Mouse (Mus musculus) layer of hippocampus, adult 11-12 months (tissue): ENCODE results near the gene Nr2f1.

ENCODE experiments used
- DNase-seq: peaks from one replicate; pipeline ENCODE4 v3.0.0; 2022; ENCODE audit warnings: low spot score

Nr2f1 gene

DNA sequence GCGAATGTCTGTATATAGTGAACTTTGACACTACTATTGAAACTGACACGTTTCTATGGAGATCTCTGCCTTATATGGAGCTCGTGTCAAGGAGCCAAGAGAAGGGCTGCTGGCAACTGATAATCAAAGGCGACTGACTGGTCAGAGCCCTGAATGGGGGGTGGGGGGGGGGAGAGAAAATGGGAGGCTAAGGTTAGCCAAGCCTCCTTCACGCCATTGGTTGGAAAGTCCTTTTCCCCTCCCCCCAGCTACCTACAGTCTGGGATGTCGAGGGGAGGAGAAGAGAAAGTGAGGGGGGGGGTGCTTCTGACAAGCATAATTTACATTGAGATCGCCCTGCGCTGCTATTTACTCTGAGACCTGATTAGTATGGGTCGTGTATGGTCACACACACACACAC lies 850 bp upstream of the Nr2f1 start:
- DNase-seq: peak; percentile 55

GRCm38 (mm10) chr13:78198871-78199641 lies 501 bp downstream of the Nr2f1 start:
- DNase-seq: peak; percentile 35

GRCm38 (mm10) chr13:78198391-78198870 lies 1.1 kb downstream of the Nr2f1 start:
- no peak for DNase-seq

DNA sequence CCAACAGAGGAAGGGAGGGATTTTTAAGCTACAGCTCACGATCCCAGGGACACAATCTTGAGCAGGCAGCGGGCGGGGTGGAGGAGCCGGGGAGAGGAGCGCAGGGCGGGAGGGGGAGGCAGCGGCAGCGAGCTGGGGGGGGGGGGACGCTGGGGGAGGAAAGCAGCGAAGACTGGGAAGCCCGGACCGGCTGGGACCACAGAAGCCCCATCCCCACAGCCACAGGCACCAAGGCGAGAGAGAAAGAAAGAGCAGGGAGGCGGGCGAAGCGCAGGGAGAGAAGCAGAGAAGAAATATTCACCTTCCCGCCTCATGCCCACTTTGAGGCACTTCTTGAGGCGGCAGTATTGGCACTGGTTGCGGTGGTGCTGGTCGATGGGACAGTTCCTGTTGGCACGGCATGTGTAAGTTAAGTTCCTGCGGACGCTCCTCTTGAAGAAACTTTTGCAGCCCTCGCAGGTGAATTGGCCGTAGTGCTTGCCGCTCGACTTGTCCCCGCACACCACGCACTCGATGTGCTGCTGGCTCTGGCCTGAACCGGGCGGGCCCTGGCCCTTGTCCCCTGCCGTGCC lies 1.7 kb downstream of the Nr2f1 start:
- peak; percentile 38 for DNase-seq

DNA sequence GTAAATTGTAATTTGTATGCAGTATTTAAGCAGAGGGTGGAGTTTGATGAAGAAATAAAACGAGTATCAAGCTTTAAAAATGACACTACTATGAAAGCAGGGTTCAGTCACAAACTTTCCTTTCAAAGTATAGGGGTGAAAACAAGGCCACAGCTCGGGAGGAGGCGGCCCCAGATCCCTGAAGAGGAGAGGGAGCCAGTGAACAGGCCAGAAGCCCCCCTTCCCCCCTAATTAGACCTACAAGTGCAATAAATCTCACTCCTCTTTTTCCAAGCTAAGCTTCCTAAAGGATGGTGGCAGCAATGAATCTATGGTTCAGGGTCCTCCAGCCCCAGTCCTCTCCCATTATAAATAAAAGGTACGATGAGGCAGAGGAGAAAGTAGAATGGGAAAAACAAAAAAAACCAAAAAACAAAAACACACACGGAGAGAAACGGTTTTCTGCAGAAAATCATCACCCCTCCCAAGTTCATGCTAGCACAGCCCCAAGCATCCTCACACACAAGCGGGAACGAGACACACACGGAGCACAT lies 2.2 kb downstream of the Nr2f1 start:
- DNase-seq: peak; percentile 13

GRCm38 (mm10) chr13:78196236-78196796 lies 3.2 kb downstream of the Nr2f1 start:
- DNase-seq: peak; percentile 2

DNA sequence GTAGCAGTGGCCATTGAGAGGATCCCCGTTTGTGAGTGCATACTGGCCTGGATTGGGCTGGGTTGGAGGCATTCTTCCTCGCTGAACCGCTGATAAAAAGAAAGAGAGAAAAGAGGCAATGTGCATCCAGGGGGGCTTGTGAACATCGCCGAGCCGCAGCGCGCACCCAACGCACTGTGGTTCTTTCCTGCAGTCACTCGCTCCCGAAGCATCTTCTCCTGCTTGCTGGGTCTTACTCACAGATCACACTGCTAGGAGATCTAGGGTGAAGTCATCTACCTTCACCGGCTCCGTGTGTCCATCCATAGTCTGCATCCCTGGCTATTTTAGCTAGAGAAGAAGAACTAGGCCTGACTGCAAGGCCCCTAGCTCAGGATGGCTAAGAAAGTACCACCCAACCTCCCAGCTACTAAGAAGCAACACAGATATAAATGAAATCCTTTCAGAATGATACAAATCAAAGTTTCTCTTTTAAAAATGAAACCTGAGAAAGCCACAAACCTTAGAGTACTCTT lies 3.9 kb downstream of the Nr2f1 start:
- peak; percentile 27 for DNase-seq

DNA sequence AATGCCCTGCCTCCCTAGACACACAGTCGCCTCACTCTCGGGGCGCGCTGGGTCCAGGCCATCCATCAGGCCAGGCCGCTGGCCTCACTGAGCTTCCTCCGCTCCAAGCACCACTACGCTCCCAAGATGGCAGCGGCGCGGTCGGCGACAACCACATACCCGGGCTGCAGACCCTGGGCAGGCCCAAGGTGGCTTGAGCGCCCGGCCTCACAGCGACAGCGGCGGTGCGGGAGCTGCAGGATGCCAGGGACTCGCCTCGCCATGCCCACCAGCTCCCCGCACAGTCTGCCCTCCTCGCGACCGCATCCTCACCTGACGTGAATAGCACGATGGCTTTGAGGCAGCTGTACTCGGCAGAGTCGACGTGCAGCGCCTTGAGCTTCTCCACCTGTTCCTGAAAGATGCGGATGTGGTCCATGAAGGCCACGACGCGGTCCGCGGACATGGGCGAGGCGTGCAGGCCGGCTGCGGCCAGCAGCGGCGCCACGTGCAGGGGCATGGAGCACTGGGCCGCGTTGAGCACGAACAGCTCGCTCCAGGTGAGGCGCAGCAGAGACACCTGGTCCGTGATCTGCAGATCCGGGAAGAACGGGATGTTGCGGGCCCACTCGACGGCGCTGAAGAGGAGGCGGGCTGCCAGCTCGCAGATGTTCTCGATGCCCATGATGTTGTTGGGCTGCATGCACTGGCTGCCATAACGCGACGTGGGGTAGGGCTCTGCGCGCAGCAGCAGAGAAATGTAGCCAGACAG lies 4.5 kb downstream of the Nr2f1 start:
- peak; percentile 28 for DNase-seq

DNA sequence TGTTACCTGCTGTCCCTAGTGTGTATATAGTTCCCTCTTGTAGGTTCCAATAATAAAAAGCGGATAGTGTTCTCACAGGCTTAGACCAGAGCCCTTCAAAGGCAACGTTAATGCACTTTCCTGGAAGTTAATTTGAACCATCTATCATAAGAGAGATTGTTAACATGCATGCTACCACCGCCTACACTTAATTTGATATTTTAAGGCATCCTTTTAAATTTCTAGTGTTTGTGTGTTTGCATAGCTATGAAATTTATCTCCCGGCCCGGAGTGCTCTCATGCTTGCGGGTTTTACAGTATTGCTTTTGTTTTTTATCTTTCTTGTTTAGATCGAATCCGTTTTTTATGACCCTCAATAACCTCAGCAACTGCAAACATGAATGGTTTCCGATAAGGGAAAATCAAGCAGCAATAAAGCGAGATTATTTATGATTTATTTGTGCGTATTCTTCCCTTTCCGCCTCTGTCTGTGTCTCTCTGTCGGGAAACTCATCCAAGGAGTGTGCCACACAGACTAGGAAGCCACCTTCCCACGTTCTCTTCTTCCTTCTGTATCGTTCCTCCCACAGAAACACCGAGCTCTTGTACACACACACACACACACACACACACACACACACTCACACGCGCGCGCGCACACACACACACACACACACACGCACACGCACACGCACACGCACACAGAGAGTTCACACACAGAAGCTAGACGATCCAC lies 5.3 kb downstream of the Nr2f1 start:
- no peak for DNase-seq

DNA sequence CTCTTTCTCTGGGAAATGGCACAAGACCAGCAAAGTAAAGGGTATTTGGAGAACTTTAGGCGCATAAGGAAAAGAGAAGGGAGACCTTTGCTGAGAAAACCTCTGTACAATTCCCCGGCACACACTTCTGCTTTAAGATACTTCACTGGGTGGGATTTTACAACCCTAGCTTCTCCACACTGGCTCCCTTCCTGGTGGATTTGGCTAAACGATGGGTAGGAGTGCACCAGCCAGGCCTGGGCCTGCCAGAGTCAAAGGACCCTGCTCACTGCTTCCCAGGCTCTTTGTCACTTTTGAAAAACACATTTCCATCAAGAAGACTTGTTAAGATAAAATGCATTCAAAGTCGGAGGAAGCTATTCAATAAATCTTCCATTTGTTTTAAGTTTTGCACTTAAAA lies 6.3 kb downstream of the Nr2f1 start:
- no peak for DNase-seq

- no peak for DNase-seq
Measured at GRCm38 (mm10) chr13:78189586-78189985, 10.0 kb downstream of the Nr2f1 start.

GRCm38 (mm10) chr13:78187833-78188232 lies 11.7 kb downstream of the Nr2f1 start:
- no peak for DNase-seq

DNA sequence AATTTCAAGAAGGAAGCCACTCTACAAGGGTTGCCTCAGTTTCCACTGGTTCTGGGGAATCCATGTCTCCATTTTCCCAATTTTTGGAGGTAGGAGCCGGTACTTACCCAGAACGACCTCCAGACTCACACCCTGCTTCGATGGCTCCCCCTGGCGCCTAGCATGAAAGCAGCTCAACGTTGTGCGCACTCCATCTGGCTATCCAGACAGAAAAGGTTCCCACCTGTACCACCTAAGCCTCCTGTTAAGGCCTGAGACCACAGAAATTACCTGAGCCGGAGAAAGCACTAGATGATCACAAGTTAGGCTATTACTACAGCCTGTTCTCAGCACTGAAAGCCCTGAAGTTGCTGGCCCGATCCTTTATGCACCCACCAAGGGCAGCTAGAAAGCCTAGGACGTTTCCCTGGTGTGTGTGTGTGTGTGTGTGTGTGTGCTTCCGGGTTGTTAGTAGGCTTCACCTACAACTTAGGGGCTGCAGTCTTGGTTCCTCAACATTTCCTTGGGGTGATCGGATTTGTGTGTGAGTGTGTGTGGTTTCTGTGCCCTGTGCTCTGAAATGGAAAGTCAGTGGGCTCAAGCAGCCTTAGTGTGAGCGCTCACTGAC lies 13.1 kb downstream of the Nr2f1 start:
- no peak for DNase-seq

- DNase-seq: no peak
Measured at GRCm38 (mm10) chr13:78184786-78185466, 14.6 kb downstream of the Nr2f1 start.

DNA sequence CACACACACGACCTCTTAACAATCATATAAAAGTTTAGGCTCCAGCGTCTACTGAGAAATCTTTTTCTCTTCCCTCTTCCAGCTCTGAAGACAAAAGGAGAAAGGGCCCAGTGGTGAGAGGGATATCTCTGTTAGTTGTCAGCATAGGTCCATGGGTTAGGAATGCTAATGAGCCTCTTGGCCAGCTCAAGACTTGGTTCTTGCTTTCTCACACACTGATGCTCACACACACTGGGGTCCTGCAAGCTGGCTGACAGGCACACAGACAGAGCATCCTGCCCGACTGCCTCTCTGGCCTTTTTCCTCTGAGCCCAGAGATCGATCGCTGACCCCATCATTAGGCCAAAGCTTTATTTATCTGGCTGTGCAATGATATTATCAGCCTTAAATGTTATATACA lies 15.6 kb downstream of the Nr2f1 start:
- no peak for DNase-seq

DNA sequence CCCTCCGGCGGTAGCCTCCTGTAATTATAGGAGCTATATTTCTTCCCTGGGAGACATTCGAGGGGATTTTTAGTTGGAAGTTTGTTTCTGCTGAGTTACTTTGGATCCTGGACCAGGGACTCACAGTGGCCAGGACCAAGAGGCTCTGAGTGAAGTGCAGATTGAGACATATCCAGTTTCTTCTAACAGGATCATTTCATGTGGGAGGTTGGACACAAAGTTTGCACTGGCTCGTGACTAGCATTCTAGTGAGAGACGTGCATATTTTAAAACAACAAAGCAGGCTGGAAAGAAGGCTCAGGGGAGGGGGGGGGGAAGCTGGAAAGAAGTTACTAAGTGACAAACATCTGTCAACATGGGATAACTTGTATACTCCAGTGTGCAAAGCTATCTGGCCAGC lies 16.6 kb downstream of the Nr2f1 start:
- no peak for DNase-seq

- DNase-seq: no peak
Measured at GRCm38 (mm10) chr13:78181930-78182558, 17.5 kb downstream of the Nr2f1 start.

- DNase-seq: no peak
Measured at GRCm38 (mm10) chr13:78181071-78181929, 18.3 kb downstream of the Nr2f1 start.

DNA sequence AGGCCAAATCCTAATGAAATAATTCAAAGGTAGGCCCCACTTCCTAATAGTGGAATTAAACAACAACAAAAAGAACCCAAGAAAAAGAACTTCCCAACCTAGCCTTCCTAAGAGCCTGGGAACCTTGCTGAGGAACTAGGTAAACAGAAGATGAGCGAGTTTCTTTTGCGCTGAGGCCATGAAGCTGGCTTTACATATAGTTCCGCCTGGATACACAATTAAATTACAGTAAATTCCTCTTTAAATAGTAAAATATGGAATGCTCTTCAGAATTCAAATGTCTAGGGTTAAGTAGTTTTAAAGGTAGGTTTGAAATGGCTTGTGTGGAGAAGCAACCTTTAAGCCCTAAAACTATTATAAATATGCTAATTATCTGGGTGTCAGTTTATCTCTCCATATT lies 19.3 kb downstream of the Nr2f1 start:
- DNase-seq: no peak
